Mouse (Mus musculus) hindbrain, embryonic 11.5 days (tissue): ENCODE measurements at regions not wholly inside any gene's neighbourhood (a gene's known extent, or its start where the extent isn't known, plus 50 kb on each side); places are given as distances from the start of the nearest gene placed in this dataset.

Experiments
- ATAC-seq: fragments of 200-750 bp; cut with Nextera tagmentation; 2 replicates; pipeline ENCODE4 v1.8.0; 2017; ENCODE audit warnings: mild to moderate bottlenecking, moderate TSS enrichment, moderate library complexity; ENCODE audit not compliant: low FRiP score
- DNase-seq: peaks from one replicate; pipeline ENCODE4 v3.0.0-alpha.2; 2015; ENCODE audit warnings: low spot score
- H3K27ac ChIP-seq: fragments of 300-500 bp; sonication (generic); 2 replicates; pipeline ENCODE4 v1.5.1; 2014; ENCODE audit warnings: mild to moderate bottlenecking, low read depth, low read length
- H3K27me3 ChIP-seq: fragments of 300-500 bp; sonication (generic); 2 replicates; pipeline ENCODE4 v1.6.1; 2014; ENCODE audit warnings: mild to moderate bottlenecking, low read length, moderate library complexity, mixed read lengths; ENCODE audit not compliant: control insufficient read depth, insufficient read depth
- H3K36me3 ChIP-seq: fragments of 300-500 bp; sonication (generic); 2 replicates; pipeline ENCODE4 v1.6.1; 2014; ENCODE audit warnings: mild to moderate bottlenecking, low read length, moderate library complexity, mixed read lengths; ENCODE audit not compliant: control insufficient read depth, insufficient read depth
- H3K4me1 ChIP-seq: fragments of 300-500 bp; sonication (generic); replicated peaks from 2 replicates; pipeline ENCODE4 v1.6.1; 2014; ENCODE audit warnings: low read length, mixed read lengths; ENCODE audit not compliant: control insufficient read depth, insufficient read depth
- H3K4me2 ChIP-seq: fragments of 300-500 bp; sonication (generic); replicated peaks from 2 replicates; pipeline ENCODE4 v1.6.1; 2014; ENCODE audit warnings: mild to moderate bottlenecking, low read depth, low read length
- H3K4me3 ChIP-seq: fragments of 300-500 bp; sonication (generic); 2 replicates; pipeline ENCODE4 v1.5.1; 2014; ENCODE audit warnings: low read depth, low read length
- H3K9ac ChIP-seq: fragments of 300-500 bp; sonication (generic); 2 replicates; pipeline ENCODE4 v1.6.1; 2014; ENCODE audit warnings: low read depth, low read length
- H3K9me3 ChIP-seq: fragments of 300-500 bp; sonication (generic); 2 replicates; pipeline ENCODE4 v1.6.1; 2016; ENCODE audit warnings: low read length; ENCODE audit not compliant: control insufficient read depth
- WGBS: fragments of 180-500 bp; shearing (Covaris S2); extraction: QIAGEN DNeasy Blood & Tissue Kit; methylation state at CpG from one replicate; pipeline ENCODE4 v1.1.7; 2014; 5-methylcytosine and 5-hydroxymethylcytosine counted together

GRCm38 (mm10) chr15:52406156-52406885 lies 1478.4 kb upstream of the Gm7489 start:
- H3K4me3 ChIP-seq = no peak overlapping the region
- no peak overlapping the region for H3K27ac ChIP-seq

GRCm38 (mm10) chr15:52412869-52413771 lies 1471.6 kb upstream of the Gm7489 start:
- H3K4me2 ChIP-seq = peak overlapping the region; percentile 19
- ATAC-seq = peak; percentile 88
- 27% methylated on average over 18 of the region's 18 CpGs for WGBS
- H3K4me1 ChIP-seq = no peaks in the 10 kb centered on the region
- H3K4me3 ChIP-seq = no peak overlapping the region
- peak; percentile 45 for DNase-seq
- H3K27ac ChIP-seq = peak overlapping the region; percentile 55; the same call in 1 of the 2 replicates
- no peaks in the 10 kb centered on the region for H3K9me3 ChIP-seq
- no peaks in the 10 kb centered on the region for H3K36me3 ChIP-seq
- no peak overlapping the region for H3K9ac ChIP-seq
- no peaks in the 10 kb centered on the region for H3K27me3 ChIP-seq

More at GRCm38 (mm10) chr15:52406156-52406885, 1478.4 kb upstream of the Gm7489 start:
- no peaks in the 10 kb centered on the region for H3K4me1 ChIP-seq
- H3K27me3 ChIP-seq = no peaks in the 10 kb centered on the region
- no peak overlapping the region for H3K9ac ChIP-seq
- no peak for ATAC-seq
- no peak overlapping the region for H3K4me2 ChIP-seq
- no peak for DNase-seq
- H3K36me3 ChIP-seq = no peaks in the 10 kb centered on the region
- 86% methylated on average over 3 of the region's 3 CpGs for WGBS
- H3K9me3 ChIP-seq = no peaks in the 10 kb centered on the region

DNA sequence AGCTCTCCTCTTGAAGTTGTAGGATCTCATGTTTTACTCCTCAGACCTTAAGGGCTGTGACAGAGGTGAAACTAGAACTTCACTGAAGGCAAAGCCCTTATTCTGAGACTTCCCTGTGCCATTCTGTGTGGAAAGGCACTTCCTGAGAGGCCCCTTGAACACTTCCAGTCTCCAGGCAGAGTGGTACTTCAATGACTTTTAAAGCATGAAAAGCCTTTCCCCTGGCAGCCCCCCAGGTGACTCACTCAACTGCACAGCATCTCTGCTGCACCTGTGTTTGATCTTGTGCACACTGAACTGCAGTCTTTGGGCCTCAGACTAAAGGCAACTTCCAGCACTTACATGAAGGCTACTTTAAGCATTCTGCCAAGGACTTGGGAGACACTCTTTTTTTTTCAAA lies 1458.7 kb upstream of the Gm7489 start:
- no peaks in the 10 kb centered on the region for H3K4me1 ChIP-seq
- H3K4me2 ChIP-seq = no peak overlapping the region
- no peak overlapping the region for H3K9ac ChIP-seq
- no peaks in the 10 kb centered on the region for H3K36me3 ChIP-seq
- DNase-seq = no peak
- H3K9me3 ChIP-seq = no peaks in the 10 kb centered on the region
- H3K4me3 ChIP-seq = no peak overlapping the region
- H3K27me3 ChIP-seq = no peaks in the 10 kb centered on the region
- H3K27ac ChIP-seq = no peak overlapping the region
- no peak for ATAC-seq

DNA sequence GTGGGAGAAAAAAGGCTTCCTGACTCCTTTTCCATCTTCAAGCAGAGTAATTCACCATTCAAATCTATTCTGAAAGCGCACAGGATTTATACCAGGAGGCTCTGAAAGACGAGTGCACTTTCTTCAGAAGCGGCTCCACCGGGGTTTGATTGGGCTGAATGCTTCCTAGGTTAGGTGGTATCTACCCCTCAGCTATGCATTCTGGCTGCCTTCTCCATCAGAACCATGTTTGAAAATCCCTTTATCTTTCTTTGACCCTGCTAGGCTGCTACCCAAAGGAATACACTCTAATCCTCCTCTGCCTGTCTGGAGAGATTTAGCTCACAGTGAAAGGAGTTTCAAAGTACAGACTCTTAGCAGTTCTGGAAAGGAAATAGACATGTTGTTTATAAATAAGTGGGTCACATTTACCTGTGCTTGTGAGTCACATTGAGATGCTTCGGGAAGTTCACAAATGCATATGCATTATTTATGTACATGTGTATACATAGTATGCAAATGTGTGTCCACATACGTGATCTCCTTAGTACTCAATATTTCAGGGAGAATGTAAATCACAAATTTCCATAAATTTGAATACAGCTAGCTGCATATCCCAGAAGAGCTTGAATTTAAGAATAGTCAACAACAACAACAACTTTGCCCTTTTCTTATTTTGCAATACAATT lies 1454.1 kb upstream of the Gm7489 start:
- Histone ChIP-seq H3K36me3 (no peaks in the 10 kb centered on the region), H3K4me3 (no peak overlapping the region), H3K4me1 (no peaks in the 10 kb centered on the region), H3K27ac (no peak overlapping the region), H3K4me2 (no peak overlapping the region), H3K9ac (no peak overlapping the region), H3K27me3 (no peaks in the 10 kb centered on the region), H3K9me3 (no peaks in the 10 kb centered on the region)
- DNase-seq (no peak), ATAC-seq (no peak)
- 84% methylated on average over 6 of the region's 6 CpGs for WGBS

GRCm38 (mm10) chr15:52433639-52434038 lies 1451.1 kb upstream of the Gm7489 start:
- no peaks in the 10 kb centered on the region for H3K4me1 ChIP-seq
- no peak overlapping the region for H3K27ac ChIP-seq
- no peak for ATAC-seq
- H3K27me3 ChIP-seq = no peaks in the 10 kb centered on the region
- no peak overlapping the region for H3K4me2 ChIP-seq
- no peak for DNase-seq
- WGBS = 84% methylated on average over 2 of the region's 2 CpGs
- no peaks in the 10 kb centered on the region for H3K36me3 ChIP-seq
- H3K4me3 ChIP-seq = no peak overlapping the region
- no peak overlapping the region for H3K9ac ChIP-seq
- no peaks in the 10 kb centered on the region for H3K9me3 ChIP-seq

GRCm38 (mm10) chr15:52438403-52438802 lies 1446.3 kb upstream of the Gm7489 start:
- Histone ChIP-seq H3K27ac (no peak overlapping the region), H3K27me3 (no peaks in the 10 kb centered on the region), H3K9me3 (no peaks in the 10 kb centered on the region), H3K36me3 (no peaks in the 10 kb centered on the region), H3K4me3 (no peak overlapping the region), H3K4me1 (no peaks in the 10 kb centered on the region), H3K9ac (no peak overlapping the region), H3K4me2 (no peak overlapping the region)
- no peak for ATAC-seq
- WGBS = 93% methylated on average over 1 of the region's 1 CpGs
- no peak for DNase-seq

- 3% methylated on average over 3 of the region's 3 CpGs for WGBS
- no peak overlapping the region for H3K4me2 ChIP-seq
- H3K9me3 ChIP-seq = no peaks in the 10 kb centered on the region
- no peak overlapping the region for H3K4me3 ChIP-seq
- no peak overlapping the region for H3K27ac ChIP-seq
- ATAC-seq = peak; percentile 94
- no peaks in the 10 kb centered on the region for H3K36me3 ChIP-seq
- H3K4me1 ChIP-seq = no peaks in the 10 kb centered on the region
- peak; percentile 93 for DNase-seq
- no peaks in the 10 kb centered on the region for H3K27me3 ChIP-seq
- no peak overlapping the region for H3K9ac ChIP-seq
These were observed 1425.9 kb upstream of the Gm7489 start for GRCm38 (mm10) chr15:52458782-52459181.

DNA sequence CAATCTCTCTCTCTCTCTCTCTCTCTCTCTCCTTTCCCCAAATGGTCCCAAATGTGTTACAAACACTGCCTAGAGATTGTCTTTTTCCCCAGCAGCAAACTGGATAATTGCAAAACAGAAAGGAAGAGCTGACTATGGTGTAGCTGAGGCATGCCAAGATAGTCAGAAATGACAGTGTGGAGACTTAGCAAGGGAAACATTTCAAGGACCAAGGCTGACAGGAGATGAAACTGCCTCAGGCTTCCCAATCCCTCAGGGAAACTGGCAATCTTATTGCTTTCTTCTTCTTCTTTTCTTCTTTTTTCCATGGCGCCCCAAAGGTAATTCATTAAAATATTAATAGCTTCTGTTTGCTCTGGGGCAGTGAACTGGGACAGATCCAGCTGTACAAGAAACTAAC lies 1425.4 kb upstream of the Gm7489 start:
- WGBS = 59% methylated on average over 1 of the region's 1 CpGs
- DNase-seq = no peak
- no peak overlapping the region for H3K9ac ChIP-seq
- no peak overlapping the region for H3K27ac ChIP-seq
- H3K27me3 ChIP-seq = no peaks in the 10 kb centered on the region
- no peaks in the 10 kb centered on the region for H3K4me1 ChIP-seq
- H3K4me2 ChIP-seq = no peak overlapping the region
- no peaks in the 10 kb centered on the region for H3K9me3 ChIP-seq
- no peak for ATAC-seq
- no peak overlapping the region for H3K4me3 ChIP-seq
- H3K36me3 ChIP-seq = no peaks in the 10 kb centered on the region
